Mouse (Mus musculus) neural tube, embryonic 11.5 days (tissue): ENCODE results near the gene Leo1. TPM values are rescaled to one million over a fixed set of nuclear protein-coding genes. Genes with fewer than 3 reads are reported as not detected.
"Not testable (repeated sequence)": the region's sequence is repeated elsewhere in the genome, so short reads cannot be mapped to it uniquely, and the experiment has no call there.

Experiments used
- ATAC-seq: fragments of 200-750 bp; cut with Nextera tagmentation; 2 replicates; pipeline ENCODE4 v1.8.0; 2017; ENCODE audit warnings: moderate number of reproducible peaks, mild to moderate bottlenecking, moderate TSS enrichment, moderate library complexity; ENCODE audit not compliant: insufficient read depth, low FRiP score, low TSS enrichment
- DNase-seq: peaks from one replicate; pipeline ENCODE4 v3.0.0-alpha.2; 2015; ENCODE audit warnings: low spot score
- H3K27ac ChIP-seq: fragments of 300-500 bp; sonication (generic); 2 replicates; pipeline ENCODE4 v1.5.1; 2014; ENCODE audit warnings: low read depth, mild to moderate bottlenecking, low read length
- H3K27me3 ChIP-seq: fragments of 300-500 bp; sonication (generic); 2 replicates; pipeline ENCODE4 v1.6.1; 2014; ENCODE audit warnings: mild to moderate bottlenecking, low read length, mixed read lengths; ENCODE audit not compliant: control insufficient read depth, insufficient read depth
- H3K36me3 ChIP-seq: fragments of 300-500 bp; sonication (generic); 2 replicates; pipeline ENCODE4 v1.6.1; 2014; ENCODE audit warnings: mild to moderate bottlenecking, low read length, moderate library complexity, mixed read lengths; ENCODE audit not compliant: control insufficient read depth, insufficient read depth
- H3K4me1 ChIP-seq: fragments of 300-500 bp; sonication (generic); 2 replicates; pipeline ENCODE4 v1.6.1; 2014; ENCODE audit warnings: low read length, mixed read lengths; ENCODE audit not compliant: control insufficient read depth, insufficient read depth
- H3K4me2 ChIP-seq: fragments of 300-500 bp; sonication (generic); 2 replicates; pipeline ENCODE4 v1.6.1; 2014; ENCODE audit warnings: low read depth, mild to moderate bottlenecking, moderate library complexity
- H3K4me3 ChIP-seq: fragments of 300-500 bp; sonication (generic); 2 replicates; pipeline ENCODE4 v1.5.1; 2014; ENCODE audit warnings: low read depth, low read length
- H3K9ac ChIP-seq: fragments of 300-500 bp; sonication (generic); 2 replicates; pipeline ENCODE4 v1.6.1; 2014; ENCODE audit warnings: mild to moderate bottlenecking, low read length
- H3K9me3 ChIP-seq: fragments of 300-500 bp; sonication (generic); 2 replicates; pipeline ENCODE4 v1.6.1; 2016; ENCODE audit warnings: low read length; ENCODE audit not compliant: control insufficient read depth
- WGBS: fragments of 180-500 bp; shearing (Covaris S2); extraction: QIAGEN DNeasy Blood & Tissue Kit; methylation state at CpG from one replicate; pipeline ENCODE4 v1.1.7; 2014; 5-methylcytosine and 5-hydroxymethylcytosine counted together
- polyA plus RNA-seq: library from polyadenylated mRNA; unstranded; fragments of >200 nt; fragmentation: Nextera tagmentation; extraction: Ambion mirVana; gene quantifications from 2 replicates; pipeline ENCODE4 v1.2.1, GENCODE M21; 2014

Gene Leo1
- polyA plus RNA-seq, 1 experiment from 2014 or later: 50.9 TPM

DNA sequence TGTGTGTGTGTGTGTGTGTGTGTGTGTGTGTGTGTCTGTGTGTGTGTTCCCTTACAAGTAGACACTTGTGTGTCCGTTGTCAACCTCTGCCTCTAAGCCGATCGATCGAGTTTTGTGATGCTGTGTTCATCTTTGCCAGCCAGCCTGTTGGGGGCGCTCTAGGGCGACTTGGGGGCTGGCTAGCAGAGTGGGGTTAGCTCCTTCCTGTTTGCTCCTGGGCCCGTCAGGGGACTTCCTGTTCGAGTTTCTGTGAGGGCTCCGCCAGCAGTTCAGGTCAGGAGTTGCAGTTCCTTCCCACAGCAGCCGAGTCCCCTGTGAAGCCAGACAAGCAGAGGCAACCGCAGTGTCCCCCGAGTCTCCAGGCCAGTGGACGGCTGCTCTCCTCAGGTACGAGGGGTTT is 27.0 kb downstream of the Leo1 start:
- ATAC-seq (no peak), DNase-seq (peak; percentile 19)
- H3K9me3 ChIP-seq: no peaks in the 10 kb centered on the region
- peaks cover 8% of the 10 kb centered on the region for H3K36me3 ChIP-seq
- no peaks in the 10 kb centered on the region for H3K27me3 ChIP-seq
- no peak overlapping the region for H3K4me2 ChIP-seq
- 84% methylated on average over 14 of the region's 14 CpGs for WGBS
- H3K27ac ChIP-seq: no peak overlapping the region
- H3K4me3 ChIP-seq: no peak overlapping the region
- H3K4me1 ChIP-seq: no peaks in the 10 kb centered on the region
- H3K9ac ChIP-seq: no peak overlapping the region

DNA sequence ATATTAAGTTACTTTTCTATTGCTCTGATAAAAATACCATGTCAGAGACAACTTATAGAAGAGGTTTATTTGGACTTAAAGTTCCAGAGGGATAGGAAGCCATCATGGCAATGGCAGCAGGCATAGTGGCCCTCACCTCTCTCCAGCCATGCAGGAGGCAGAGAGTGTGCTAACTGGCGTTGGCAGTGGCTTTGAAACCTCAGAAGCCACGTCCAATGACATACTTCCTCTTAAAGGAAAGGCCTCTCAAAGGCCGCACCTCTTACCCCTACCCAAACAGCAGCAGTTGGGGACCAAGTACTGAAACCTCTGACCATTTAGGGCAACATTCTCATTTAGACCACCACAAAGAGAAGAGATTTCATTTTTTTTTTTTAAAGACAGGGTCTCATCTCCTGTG is 35.9 kb downstream of the Leo1 start:
- DNase-seq: no peak
- no peak overlapping the region for H3K4me2 ChIP-seq
- no peak overlapping the region for H3K4me3 ChIP-seq
- H3K9me3 ChIP-seq: no peaks in the 10 kb centered on the region
- no peak for ATAC-seq
- WGBS: 69% methylated on average over 3 of the region's 3 CpGs
- H3K9ac ChIP-seq: no peak overlapping the region
- no peaks in the 10 kb centered on the region for H3K27me3 ChIP-seq
- H3K27ac ChIP-seq: no peak overlapping the region
- no peaks in the 10 kb centered on the region for H3K36me3 ChIP-seq
- H3K4me1 ChIP-seq: no peaks in the 10 kb centered on the region

DNA sequence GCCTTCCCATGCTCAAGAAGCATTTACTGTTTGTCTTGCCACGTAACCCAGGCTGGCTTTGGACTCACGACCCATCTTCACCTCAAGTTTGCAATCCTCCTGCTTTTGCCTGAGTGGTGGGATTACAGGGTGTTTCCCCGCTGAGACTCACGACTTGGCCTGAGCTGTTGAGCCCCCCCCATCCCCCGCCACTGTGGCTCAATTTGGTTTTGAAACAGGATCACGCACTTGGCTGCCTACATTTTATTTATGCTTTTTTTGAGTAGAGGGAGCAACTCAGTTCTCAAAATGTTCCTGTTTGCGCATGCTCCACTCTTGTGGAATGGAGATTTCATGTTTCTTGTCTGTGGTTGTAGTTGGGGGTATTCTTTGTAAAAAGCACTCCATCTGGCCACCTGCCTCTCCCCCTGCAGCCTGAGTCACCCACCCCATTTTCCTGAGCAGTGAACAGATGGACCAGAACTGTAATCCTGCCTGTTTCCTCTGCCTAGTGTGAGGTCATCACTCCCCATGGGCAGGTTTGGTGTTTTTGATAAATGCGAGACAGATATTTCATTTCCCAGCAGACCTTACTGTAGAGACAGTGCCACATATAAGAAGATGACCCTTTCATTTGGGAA is 37.9 kb downstream of the Leo1 start:
- no peak overlapping the region for H3K27ac ChIP-seq
- no peaks in the 10 kb centered on the region for H3K9me3 ChIP-seq
- H3K4me3 ChIP-seq: no peak overlapping the region
- no peak overlapping the region for H3K9ac ChIP-seq
- 71% methylated on average over 8 of the region's 8 CpGs for WGBS
- H3K27me3 ChIP-seq: no peaks in the 10 kb centered on the region
- no peaks in the 10 kb centered on the region for H3K36me3 ChIP-seq
- ATAC-seq (peak; percentile 45; the same call in 1 of the 2 replicates), DNase-seq (no peak)
- H3K4me1 ChIP-seq: no peaks in the 10 kb centered on the region
- no peak overlapping the region for H3K4me2 ChIP-seq

GRCm38 (mm10) chr9:75480536-75481075 is 39.3 kb downstream of the Leo1 start:
- no peak overlapping the region for H3K27ac ChIP-seq
- H3K4me3 ChIP-seq: no peak overlapping the region
- H3K36me3 ChIP-seq: no peaks in the 10 kb centered on the region
- H3K4me1 ChIP-seq: no peaks in the 10 kb centered on the region
- no peak overlapping the region for H3K4me2 ChIP-seq
- ATAC-seq (no peak), DNase-seq (no peak)
- no peaks in the 10 kb centered on the region for H3K9me3 ChIP-seq
- 91% methylated on average over 5 of the region's 5 CpGs for WGBS
- H3K27me3 ChIP-seq: no peaks in the 10 kb centered on the region
- H3K9ac ChIP-seq: no peak overlapping the region

- H3K4me1 ChIP-seq: no peaks in the 10 kb centered on the region
- WGBS: 90% methylated on average over 6 of the region's 6 CpGs
These were observed 43.9 kb downstream of the Leo1 start for GRCm38 (mm10) chr9:75485231-75485630.

GRCm38 (mm10) chr9:75488255-75488654 is 46.9 kb downstream of the Leo1 start:
- not testable (repeated sequence) for ATAC-seq

More at GRCm38 (mm10) chr9:75485231-75485630, 43.9 kb downstream of the Leo1 start:
- Histone ChIP-seq H3K36me3 (no peaks in the 10 kb centered on the region), H3K9me3 (no peaks in the 10 kb centered on the region), H3K4me2 (no peak overlapping the region), H3K27ac (no peak overlapping the region), H3K4me3 (no peak overlapping the region), H3K9ac (no peak overlapping the region), H3K27me3 (no peaks in the 10 kb centered on the region)
- no peak for DNase-seq
- ATAC-seq: no peak

DNA sequence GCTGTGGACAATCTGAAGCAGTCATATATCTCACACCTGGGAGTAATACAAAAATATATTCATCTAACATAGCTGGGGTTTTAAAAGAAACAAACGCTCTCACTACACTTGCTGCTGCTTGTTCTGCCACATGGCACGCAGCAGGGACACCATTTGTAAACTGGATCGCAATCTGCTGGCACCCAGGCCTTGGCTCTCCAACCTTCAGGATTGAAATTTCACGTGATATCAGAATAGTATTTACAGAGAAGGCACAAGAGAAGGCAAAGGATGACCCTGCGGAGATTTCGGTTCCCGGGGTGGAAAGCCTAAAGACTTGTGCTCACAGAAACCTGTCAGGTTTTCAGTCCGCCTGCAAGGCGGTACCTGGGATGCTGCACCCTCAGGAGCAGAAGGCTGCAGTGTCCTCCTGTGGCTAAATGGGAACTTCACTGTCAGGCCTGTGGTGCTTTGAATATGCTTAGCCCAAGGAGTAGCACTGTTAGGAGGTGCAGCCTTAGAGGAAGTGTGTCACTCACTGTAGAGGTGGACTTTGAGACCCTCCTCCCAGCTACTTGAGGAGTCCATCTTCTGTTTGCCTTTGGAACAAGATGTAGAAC is 53.2 kb downstream of the Leo1 start:
- Histone ChIP-seq H3K4me1 (no peaks in the 10 kb centered on the region), H3K9ac (no peak overlapping the region), H3K27ac (no peak overlapping the region), H3K36me3 (peaks cover 5% of the 10 kb centered on the region), H3K4me2 (no peak overlapping the region), H3K27me3 (no peaks in the 10 kb centered on the region), H3K4me3 (no peak overlapping the region), H3K9me3 (no peaks in the 10 kb centered on the region)
- ATAC-seq: no peak
- WGBS: 87% methylated on average over 9 of the region's 9 CpGs
- no peak for DNase-seq

More at GRCm38 (mm10) chr9:75488255-75488654, 46.9 kb downstream of the Leo1 start:
- not testable (repeated sequence) for H3K4me3 ChIP-seq, H3K4me1 ChIP-seq, H3K4me2 ChIP-seq, H3K9me3 ChIP-seq, H3K9ac ChIP-seq, H3K27ac ChIP-seq, DNase-seq, H3K36me3 ChIP-seq, H3K27me3 ChIP-seq
- 96% methylated on average over 7 of the region's 7 CpGs for WGBS

DNA sequence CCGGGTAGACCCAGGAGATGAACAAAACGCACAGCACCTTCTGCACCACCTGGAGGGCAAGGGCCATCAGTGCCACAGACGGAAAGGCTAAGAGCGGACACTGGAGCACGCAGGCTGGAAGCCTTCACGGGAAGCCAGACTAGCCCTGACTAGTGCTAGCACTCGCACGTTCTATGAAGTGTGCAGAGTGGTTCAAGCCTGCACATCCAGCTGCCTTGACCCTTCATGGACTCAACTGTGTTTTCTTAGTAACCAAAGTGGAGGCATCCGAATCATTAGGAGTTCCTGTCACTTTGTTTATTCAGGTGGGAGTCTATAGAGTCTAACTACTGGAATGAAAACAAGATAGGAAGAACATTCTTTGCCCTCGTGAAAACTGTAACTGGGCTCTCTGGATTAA is 54.6 kb downstream of the Leo1 start:
- DNase-seq (peak; percentile 14), ATAC-seq (no peak)
- no peak overlapping the region for H3K4me3 ChIP-seq
- no peak overlapping the region for H3K4me2 ChIP-seq
- no peaks in the 10 kb centered on the region for H3K27me3 ChIP-seq
- 60% methylated on average over 10 of the region's 10 CpGs for WGBS
- H3K9ac ChIP-seq: no peak overlapping the region
- H3K36me3 ChIP-seq: peaks cover 5% of the 10 kb centered on the region
- no peaks in the 10 kb centered on the region for H3K9me3 ChIP-seq
- H3K4me1 ChIP-seq: no peaks in the 10 kb centered on the region
- no peak overlapping the region for H3K27ac ChIP-seq

DNA sequence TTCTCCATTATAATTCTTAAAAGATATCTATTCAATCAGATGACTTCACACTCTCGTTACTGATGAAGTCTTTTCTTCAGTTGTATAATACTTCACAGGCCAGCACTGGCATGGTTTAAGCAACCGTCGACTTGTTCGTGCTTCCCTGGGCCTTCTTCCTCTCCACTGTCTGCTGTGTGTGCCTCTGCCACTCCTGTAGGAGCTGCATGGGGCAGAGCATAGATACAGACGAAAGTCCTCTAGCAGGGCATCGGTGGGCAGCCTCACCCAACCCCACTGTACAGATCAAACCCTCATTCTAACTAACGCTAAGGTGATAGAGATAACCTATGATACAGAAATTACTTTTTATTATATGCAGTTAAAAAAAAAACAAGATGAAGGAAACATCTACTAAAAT is 57.2 kb downstream of the Leo1 start:
- no peak overlapping the region for H3K27ac ChIP-seq
- ATAC-seq: no peak
- no peaks in the 10 kb centered on the region for H3K9me3 ChIP-seq
- no peak overlapping the region for H3K4me3 ChIP-seq
- H3K4me1 ChIP-seq: no peaks in the 10 kb centered on the region
- H3K9ac ChIP-seq: no peak overlapping the region
- H3K27me3 ChIP-seq: no peaks in the 10 kb centered on the region
- peaks cover 5% of the 10 kb centered on the region for H3K36me3 ChIP-seq
- WGBS: 93% methylated on average over 7 of the region's 7 CpGs
- no peak overlapping the region for H3K4me2 ChIP-seq
- DNase-seq: no peak
